Mouse (Mus musculus): ENCODE measurements around the gene A930004D18Rik. TPM values are rescaled to one million over a fixed set of nuclear protein-coding genes. Genes with fewer than 3 reads are reported as not detected.

Gene A930004D18Rik
- polyA plus RNA-seq, 1 experiment from 2014 or later = 0.09 TPM

DNA sequence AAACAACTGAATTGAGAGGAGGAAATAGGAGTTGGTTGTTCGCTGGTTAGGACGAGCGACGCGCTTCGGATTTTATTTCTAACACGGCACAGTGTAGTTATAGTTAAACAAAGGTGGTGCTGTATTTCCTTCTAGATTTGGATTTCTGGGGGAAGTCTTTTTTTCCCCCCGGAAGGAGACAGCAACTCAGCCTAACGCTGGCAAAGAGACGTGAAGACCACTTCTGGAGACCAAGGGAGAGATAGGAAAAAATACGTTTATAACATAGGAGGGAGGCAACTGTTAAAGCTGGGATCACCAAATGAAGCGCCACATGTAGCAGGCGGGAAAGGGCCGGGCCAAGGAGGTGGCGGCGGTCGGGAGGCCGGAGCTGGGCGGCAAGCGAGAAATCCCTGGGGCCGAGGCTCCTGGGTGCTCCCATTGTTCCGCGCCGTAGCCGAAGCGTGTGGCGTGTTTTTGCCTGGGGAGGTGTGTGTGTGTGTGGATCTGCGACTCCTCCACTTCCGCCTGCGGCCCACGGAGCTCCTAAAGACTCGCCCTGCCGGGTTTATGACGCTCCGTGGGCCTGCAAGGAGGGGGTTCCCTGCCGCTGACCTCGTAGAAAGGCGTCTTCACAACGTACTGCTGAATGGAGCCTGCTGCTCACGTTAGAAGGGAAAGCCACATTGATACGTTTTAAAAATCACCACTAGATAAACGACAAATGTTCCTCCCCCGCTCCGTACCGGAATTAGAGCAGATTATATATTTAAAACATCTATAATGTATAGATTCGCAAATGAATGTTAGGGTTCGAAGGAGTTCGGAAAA lies 20.0 kb upstream of the A930004D18Rik start:
- Histone ChIP-seq H3K4me3 (ENCODE audit: inconsistent target) (peak overlapping the region; percentile 49), H3K27ac (peak overlapping the region; percentile 88), H3K36me3 (ENCODE audit: inconsistent target) (no peaks in the 10 kb centered on the region), H3K79me2 (ENCODE audit: inconsistent target) (no peaks in the 10 kb centered on the region)
- WGBS (ENCODE audit: missing documents) = 3% methylated on average over 41 of the region's 48 CpGs

DNA sequence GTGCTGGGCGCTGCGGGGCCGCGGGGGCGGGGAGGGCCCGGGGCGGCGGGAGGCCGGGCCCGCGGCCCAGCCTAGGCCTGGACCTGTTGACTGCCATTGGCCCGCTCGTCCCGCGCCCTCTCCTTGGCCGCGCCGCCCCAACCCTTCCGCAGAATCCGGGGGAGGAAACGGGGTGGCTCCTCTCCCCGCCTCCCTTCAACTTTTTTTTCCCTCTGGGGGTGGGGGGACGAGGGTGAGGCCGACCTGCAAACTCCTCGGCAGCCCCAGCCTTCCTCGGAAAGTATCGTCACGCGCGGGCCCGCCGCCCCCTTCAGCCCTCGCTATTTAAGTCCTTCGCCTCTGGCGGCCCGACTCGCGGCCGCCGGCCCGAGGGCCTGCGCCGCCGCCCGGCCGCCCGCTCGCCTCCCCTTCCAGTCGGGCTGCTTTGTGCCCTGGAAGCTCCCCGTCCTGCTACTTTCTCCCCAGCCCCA lies 19.3 kb upstream of the A930004D18Rik start:
- H3K27ac ChIP-seq = peak overlapping the region; percentile 88
- WGBS (ENCODE audit: missing documents) = 2% methylated on average over 39 of the region's 50 CpGs
- H3K4me3 ChIP-seq (ENCODE audit: inconsistent target) = peak overlapping the region; percentile 49
- H3K79me2 ChIP-seq (ENCODE audit: inconsistent target) = no peaks in the 10 kb centered on the region
- H3K36me3 ChIP-seq (ENCODE audit: inconsistent target) = no peaks in the 10 kb centered on the region

DNA sequence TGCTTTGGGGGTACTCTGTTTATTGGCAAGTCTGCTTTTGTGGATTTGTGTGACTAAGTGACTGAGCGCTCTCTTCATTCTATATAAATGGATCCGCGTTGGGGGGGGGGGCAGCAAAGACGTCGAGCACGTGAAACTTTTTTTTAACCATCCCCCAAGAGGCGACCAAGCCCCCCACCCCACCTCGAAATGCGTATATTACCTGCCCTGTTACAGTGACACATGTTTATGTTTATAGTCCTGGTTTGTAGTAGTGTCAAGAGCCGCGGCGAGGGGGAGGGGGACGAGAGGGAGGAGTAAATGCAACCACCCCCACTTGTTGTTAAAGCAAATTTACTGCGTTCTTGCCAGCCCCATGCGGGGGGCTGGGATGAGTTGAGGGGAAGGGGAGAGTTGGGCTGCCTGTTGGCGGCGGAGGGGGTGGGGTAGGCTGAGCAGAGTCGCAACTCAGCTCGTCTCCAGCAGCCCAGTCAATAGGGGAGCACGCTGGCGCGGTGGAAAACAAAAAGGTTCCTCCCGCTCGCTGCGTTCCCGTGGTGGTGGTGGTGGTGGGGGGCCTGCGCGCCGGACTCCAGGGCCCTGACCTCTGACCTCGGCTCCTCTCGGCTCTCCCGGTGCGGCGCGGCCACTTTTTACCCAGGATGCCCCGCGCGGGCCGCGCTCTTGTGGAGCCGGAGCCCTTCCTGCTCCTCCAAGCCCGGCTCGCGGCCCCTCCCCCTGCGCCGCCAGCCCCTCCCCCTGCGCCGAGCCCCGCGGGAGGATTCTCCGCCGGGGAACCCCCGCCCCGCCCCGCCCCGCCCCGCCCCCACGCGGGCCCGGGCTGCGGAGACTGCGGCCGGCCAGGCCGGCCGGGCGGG lies 18.6 kb upstream of the A930004D18Rik start:
- Histone ChIP-seq H3K36me3 (ENCODE audit: inconsistent target) (no peaks in the 10 kb centered on the region), H3K27ac (peak overlapping the region; percentile 70), H3K4me3 (ENCODE audit: inconsistent target) (peak overlapping the region; percentile 64), H3K79me2 (ENCODE audit: inconsistent target) (no peaks in the 10 kb centered on the region)
- under 1% methylated on average over 43 of the region's 66 CpGs for WGBS (ENCODE audit: missing documents)

DNA sequence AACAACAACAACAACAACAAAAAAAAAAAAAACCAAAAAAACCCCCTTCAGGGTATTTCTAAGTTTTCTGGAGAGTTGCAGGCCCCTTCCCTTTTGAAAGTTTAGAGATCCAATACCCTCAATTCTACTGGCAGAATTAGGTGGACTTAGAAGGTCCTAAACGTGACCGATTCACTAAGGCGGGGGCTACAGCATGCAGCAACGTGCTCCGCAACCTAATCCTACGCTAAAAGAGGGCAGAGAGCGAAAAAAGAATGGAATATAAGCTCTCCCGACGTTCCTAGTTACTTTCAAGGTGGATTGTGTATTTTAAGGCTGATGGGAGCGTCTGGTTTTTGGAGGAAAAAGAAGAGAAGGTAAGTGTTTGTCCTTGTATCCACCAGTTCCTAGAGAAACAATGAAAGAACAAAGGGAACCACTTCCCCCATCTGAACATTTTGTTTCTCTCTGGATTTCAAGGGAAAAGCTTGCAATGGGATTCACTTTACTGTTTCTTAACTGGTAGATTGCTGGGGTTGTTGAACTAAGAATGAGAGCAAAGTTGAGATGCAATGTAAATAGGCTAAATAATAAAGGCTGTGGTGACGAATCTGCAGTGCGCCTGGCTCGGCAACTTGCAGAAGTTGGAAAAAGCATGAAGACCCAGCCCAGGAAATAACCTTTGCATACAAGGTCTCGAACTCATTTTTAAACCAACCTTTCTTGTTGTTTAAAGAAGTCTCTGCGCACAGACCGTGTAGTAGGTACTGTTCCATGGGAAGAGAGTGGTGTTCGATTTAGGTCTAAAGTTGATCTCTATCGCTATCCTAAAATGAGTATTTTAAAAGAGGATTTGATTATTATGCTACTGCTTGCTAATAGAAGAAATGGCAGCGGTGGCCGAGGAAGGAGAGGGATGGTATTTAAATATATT lies 17.7 kb upstream of the A930004D18Rik start, which contains the start of gene Mllt10:
Mllt10 (plus strand) TSS at position 222 of the 913 bp plus-strand sequence.
- peak within 1 kb of the TSS; percentile 64 for H3K4me3 ChIP-seq (ENCODE audit: inconsistent target)
- no peaks in the 10 kb centered on the region for H3K36me3 ChIP-seq (ENCODE audit: inconsistent target)
- H3K79me2 ChIP-seq (ENCODE audit: inconsistent target) = no peaks in the 10 kb centered on the region
- peak within 1 kb of the TSS; percentile 70 for H3K27ac ChIP-seq
- 37% methylated on average over 17 of the region's 20 CpGs for WGBS (ENCODE audit: missing documents)

DNA sequence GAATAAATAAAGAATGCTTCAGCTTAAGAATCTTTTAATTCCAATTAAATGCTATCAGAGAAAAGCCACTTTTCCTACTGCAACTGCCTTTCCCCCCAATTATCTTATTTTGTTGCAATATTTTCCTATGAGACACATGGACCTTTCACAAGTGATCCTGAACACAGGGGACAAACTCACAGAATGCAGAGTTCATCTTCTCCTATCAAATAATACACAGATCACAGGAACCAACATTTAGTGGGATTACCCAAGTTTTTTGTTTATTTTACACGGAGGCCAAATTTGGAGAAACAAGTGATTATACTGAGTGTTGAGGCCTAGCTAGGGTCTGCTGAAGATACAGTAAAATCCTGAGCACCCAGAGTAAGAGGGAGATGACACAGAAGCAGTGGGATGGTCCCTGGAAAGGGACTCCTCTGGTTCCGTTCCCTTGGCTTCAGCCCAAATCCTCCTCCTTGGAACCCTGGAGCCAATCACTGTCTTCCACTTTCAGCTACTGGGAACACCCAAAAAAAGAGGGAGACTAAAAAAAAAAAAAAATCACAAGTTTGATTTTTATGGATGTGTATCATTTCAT lies 16.5 kb upstream of the A930004D18Rik start:
- Histone ChIP-seq H3K27ac (no peak overlapping the region), H3K79me2 (ENCODE audit: inconsistent target) (no peaks in the 10 kb centered on the region), H3K36me3 (ENCODE audit: inconsistent target) (no peaks in the 10 kb centered on the region), H3K4me3 (ENCODE audit: inconsistent target) (no peak overlapping the region)
- 95% methylated on average over 2 of the region's 2 CpGs for WGBS (ENCODE audit: missing documents)

DNA sequence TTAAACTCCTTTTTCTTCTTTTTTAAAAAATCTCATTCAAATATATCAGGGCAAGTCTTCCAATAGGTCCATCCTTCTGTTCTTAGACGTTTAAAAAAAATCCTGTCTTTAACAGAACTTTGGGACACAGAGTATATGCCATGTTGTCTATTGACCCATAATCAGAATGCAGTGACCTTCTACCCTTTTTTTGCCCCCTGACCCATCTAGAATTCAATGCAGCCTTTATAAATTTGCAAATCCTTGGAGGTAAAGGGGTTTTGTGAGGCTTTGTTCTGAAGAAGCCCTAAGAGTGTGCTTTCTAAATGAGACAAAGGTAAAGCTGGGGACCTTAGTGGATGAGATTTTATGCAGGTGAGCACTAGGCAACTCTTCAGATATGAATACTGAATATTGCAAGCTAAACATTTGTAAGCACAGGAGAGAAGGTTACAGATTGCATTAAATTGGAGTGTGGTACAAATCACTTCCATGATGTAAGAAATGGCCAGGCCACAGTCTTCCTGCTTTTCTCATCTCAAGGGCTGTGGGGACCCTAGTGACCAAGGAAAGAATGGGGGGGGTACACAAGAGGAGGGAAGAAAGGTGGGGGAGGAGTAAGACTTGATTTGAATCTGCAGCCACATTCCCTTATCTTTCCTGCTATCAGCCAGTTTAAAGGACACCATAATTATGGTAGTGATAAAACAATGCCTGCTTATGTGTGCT lies 15.9 kb upstream of the A930004D18Rik start:
- Histone ChIP-seq H3K27ac (no peak overlapping the region), H3K4me3 (ENCODE audit: inconsistent target) (no peak overlapping the region), H3K36me3 (ENCODE audit: inconsistent target) (no peaks in the 10 kb centered on the region), H3K79me2 (ENCODE audit: inconsistent target) (no peaks in the 10 kb centered on the region)
- WGBS (ENCODE audit: missing documents) = 100% methylated on average over 1 of the region's 1 CpGs

DNA sequence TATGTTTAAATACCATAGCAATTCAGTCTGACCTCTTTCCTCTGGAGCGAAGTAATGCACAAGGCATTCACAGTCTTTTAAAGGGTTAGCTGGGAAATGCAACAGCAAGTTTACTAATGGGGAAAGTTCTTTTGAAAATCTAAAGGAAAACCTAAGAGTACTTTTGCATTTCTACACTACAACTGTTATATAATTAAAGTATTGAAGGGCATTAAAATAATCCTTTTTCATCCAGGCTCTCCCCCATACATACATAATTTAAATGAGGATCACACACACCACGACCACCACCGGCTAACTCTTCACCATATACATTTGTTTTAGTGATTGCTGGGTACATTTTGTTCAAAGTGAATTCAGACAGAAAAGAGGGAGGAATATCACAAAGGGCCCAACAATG lies 15.0 kb upstream of the A930004D18Rik start:
- Histone ChIP-seq H3K36me3 (ENCODE audit: inconsistent target) (no peaks in the 10 kb centered on the region), H3K27ac (no peak overlapping the region), H3K79me2 (ENCODE audit: inconsistent target) (no peaks in the 10 kb centered on the region), H3K4me3 (ENCODE audit: inconsistent target) (no peak overlapping the region)
- 94% methylated on average over 3 of the region's 3 CpGs for WGBS (ENCODE audit: missing documents)

DNA sequence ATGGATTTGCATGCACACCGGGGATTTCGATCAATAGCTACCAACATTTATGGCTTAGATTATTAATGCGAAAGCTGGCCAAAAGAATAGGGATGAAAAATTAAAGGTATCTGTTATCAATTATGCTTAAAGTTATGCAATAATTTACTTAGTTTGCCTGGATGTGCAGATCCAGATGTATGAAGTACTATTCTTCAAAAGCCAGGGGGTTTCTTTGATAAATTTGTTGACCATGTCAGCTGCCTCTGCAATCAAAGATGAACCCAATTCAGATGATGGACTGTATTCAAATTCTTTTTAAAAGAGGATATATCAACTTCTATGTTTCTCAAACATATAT lies 14.3 kb upstream of the A930004D18Rik start:
- no peak overlapping the region for H3K4me3 ChIP-seq (ENCODE audit: inconsistent target)
- H3K79me2 ChIP-seq (ENCODE audit: inconsistent target) = no peaks in the 10 kb centered on the region
- no peak overlapping the region for H3K27ac ChIP-seq
- no peaks in the 10 kb centered on the region for H3K36me3 ChIP-seq (ENCODE audit: inconsistent target)
- 95% methylated on average over 3 of the region's 3 CpGs for WGBS (ENCODE audit: missing documents)

DNA sequence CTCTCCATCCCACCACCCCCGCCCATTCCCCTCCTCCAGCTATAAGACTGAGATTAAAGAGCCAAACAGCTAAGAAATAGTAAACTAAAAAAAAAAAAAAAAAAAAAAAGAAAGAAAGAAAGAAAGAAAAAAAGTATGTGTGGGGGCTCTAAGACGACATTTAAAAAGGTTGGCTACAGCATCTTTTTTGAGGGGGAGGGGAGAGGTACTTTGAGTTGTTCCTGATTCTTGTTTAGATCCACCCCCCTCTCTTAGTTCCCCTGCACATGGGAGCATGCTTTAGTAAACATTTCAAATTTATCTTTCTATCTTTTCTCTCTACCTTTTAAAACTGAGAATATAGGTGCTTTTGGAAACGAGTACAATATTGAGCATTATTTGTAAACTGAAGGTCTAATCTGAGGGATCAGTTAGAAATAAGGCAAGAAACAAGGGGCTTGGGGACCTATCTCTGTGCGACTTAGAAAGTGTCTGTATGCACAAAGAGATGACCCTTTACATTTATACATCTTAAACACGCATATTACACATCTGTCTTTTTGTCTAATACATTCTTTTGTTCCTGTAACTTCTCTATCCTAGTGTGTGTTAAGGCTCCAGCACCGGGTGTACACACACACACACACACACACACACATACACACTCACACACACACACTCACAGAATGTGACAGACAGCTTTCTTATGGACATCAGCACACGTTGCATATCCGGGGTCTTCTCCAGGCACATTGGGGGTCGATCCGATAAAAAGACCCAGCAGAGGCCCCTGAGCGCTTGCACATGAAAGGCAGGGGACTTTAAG lies 13.7 kb upstream of the A930004D18Rik start:
- H3K79me2 ChIP-seq (ENCODE audit: inconsistent target) = no peaks in the 10 kb centered on the region
- no peak overlapping the region for H3K4me3 ChIP-seq (ENCODE audit: inconsistent target)
- 90% methylated on average over 7 of the region's 11 CpGs for WGBS (ENCODE audit: missing documents)
- H3K27ac ChIP-seq = no peak overlapping the region
- no peaks in the 10 kb centered on the region for H3K36me3 ChIP-seq (ENCODE audit: inconsistent target)

DNA sequence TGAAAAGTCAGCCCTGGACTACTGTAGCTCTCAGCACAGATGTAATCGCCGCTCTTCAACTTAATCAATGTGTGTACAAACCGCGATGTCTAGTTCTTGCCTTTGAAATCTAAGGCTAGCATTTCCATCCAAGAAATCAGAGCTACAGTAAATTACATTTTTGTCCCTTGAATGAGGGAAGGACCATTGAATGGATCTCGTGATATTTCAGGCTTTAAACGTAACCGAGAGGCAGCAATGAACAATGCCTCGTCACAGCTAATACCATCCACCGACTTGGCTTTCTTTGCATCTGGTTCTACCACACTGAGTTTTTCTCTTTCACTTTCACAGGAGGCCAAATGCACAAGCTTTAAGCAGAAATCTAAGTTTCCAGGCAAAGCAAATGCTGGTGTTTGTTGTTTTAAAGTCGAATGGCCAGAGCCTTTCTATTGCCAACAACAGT lies 13.0 kb upstream of the A930004D18Rik start:
- Histone ChIP-seq H3K79me2 (ENCODE audit: inconsistent target) (no peaks in the 10 kb centered on the region), H3K4me3 (ENCODE audit: inconsistent target) (no peak overlapping the region), H3K27ac (no peak overlapping the region), H3K36me3 (ENCODE audit: inconsistent target) (no peaks in the 10 kb centered on the region)
- 9% methylated on average over 10 of the region's 10 CpGs for WGBS (ENCODE audit: missing documents)

DNA sequence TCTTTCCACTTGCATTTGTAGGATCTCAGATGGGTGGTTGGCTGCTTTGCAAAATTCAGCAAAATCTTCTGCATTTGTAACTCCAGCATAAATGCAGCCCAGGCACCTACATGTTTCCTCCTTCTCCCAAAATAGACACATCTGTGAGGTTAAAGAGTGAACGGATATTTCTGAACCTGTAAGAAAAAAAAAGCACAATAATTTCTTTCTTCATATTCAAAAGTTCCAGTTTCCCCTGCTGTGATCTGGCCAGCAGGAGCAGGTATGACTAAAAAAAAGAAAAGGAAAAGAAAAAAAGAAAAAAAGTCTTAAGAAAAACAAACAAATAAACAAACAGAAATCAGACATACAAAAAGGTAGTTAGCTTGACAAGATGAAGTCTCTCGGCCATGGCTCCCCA lies 12.5 kb upstream of the A930004D18Rik start:
- no peaks in the 10 kb centered on the region for H3K79me2 ChIP-seq (ENCODE audit: inconsistent target)
- H3K4me3 ChIP-seq (ENCODE audit: inconsistent target) = no peak overlapping the region
- no peaks in the 10 kb centered on the region for H3K36me3 ChIP-seq (ENCODE audit: inconsistent target)
- WGBS (ENCODE audit: missing documents) = 21% methylated on average over 2 of the region's 2 CpGs
- H3K27ac ChIP-seq = no peak overlapping the region

DNA sequence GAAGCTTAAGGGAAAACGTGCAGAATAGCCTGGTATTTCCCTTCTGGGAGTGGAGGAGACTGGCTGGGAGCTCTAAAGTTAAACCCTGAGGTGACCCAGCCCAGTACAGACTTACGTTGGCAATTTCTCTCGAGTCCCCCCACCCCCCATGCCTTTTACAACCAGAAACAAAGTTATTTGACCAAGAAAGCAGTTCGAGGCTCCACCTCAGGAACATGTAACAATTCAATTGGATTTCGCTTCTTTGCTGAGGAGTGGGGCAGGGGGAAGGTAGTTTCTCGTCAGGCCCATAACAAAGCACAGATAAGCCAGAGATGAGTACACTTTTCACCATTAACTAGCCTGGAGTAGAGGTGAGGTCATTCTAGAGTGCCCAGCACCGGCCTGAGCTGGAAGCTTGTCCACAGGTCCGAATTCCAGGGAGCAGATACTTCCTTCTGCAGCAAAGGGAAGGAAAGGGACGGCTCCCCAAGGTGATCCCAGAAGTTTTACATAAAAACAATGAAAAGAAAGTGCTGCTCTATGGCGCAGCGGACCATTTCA lies 11.8 kb upstream of the A930004D18Rik start:
- no peak overlapping the region for H3K27ac ChIP-seq
- no peaks in the 10 kb centered on the region for H3K79me2 ChIP-seq (ENCODE audit: inconsistent target)
- H3K36me3 ChIP-seq (ENCODE audit: inconsistent target) = no peaks in the 10 kb centered on the region
- 70% methylated on average over 11 of the region's 11 CpGs for WGBS (ENCODE audit: missing documents)
- no peak overlapping the region for H3K4me3 ChIP-seq (ENCODE audit: inconsistent target)
